Mouse (Mus musculus) myocyte (in vitro differentiated cells): ENCODE data around the gene Myo6. TPM values are rescaled to one million over a fixed set of nuclear protein-coding genes. Genes with fewer than 3 reads are reported as not detected.

ENCODE experiments used
- H3K27me3 ChIP-seq: one replicate; pipeline ENCODE4 v1.6.1; 2011; ENCODE audit not compliant: control insufficient read depth, insufficient read depth, insufficient read length
- H3K36me3 ChIP-seq: one replicate; pipeline ENCODE4 v1.6.1; 2011; ENCODE audit not compliant: control insufficient read depth, insufficient read depth
- H3K4me2 ChIP-seq: one replicate; pipeline ENCODE4 v1.6.1; 2011; ENCODE audit warnings: low read depth, control low read depth
- H3K4me3 ChIP-seq: one replicate; pipeline ENCODE4 v1.5.1; 2011; ENCODE audit warnings: mild to moderate bottlenecking, control low read depth, moderate library complexity
- H3K79me2 ChIP-seq: one replicate; pipeline ENCODE4 v1.6.1; 2011; ENCODE audit not compliant: control insufficient read depth, insufficient read depth
- H3ac ChIP-seq: one replicate; pipeline ENCODE4 v1.6.1; 2011; ENCODE audit not compliant: control insufficient read depth, insufficient read length
- CEBPB ChIP-seq: IDR thresholded peaks from 2 replicates; pipeline ENCODE4 v1.6.1; 2011; ENCODE audit warnings: mild to moderate bottlenecking, moderate library complexity; ENCODE audit not compliant: poor library complexity, insufficient read depth, severe bottlenecking
- E2F4 ChIP-seq: IDR thresholded peaks from one replicate; pipeline ENCODE4 v1.6.1; 2011; ENCODE audit warnings: mild to moderate bottlenecking, control low read depth, moderate library complexity; ENCODE audit not compliant: insufficient read depth
- MAX ChIP-seq: IDR thresholded peaks from one replicate; pipeline ENCODE4 v1.6.1; 2011; ENCODE audit warnings: low read depth, mild to moderate bottlenecking, control low read depth
- MYOD1 ChIP-seq, 3 experiments: IDR thresholded peaks; one replicate each; pipeline ENCODE4 v1.6.1; 2011; ENCODE audit warnings: control low read depth in 2 of 3, low read depth in 2 of 3, mild to moderate bottlenecking in 2 of 3, moderate library complexity in 1 of 3; ENCODE audit not compliant: insufficient read length in 2 of 3, control insufficient read depth in 1 of 3
- MYOG ChIP-seq, 3 experiments: IDR thresholded peaks; one replicate each; pipeline ENCODE4 v1.6.1; 2011; ENCODE audit warnings: control low read depth in 2 of 3, low read depth in 2 of 3, mild to moderate bottlenecking in 2 of 3; ENCODE audit not compliant: insufficient read length in 2 of 3, control insufficient read depth in 1 of 3, insufficient read depth in 1 of 3
- POLR2A ChIP-seq: IDR thresholded peaks from one replicate; pipeline ENCODE4 v1.6.1; 2011; ENCODE audit warnings: low read depth, mild to moderate bottlenecking, control low read depth, moderate library complexity; ENCODE audit not compliant: insufficient read length
- POLR2AphosphoS2 ChIP-seq: IDR thresholded peaks from one replicate; pipeline ENCODE4 v1.6.1; 2011; ENCODE audit warnings: low read depth, control low read depth; ENCODE audit not compliant: insufficient read length
- REST ChIP-seq: IDR thresholded peaks from one replicate; pipeline ENCODE4 v1.6.1; 2011; ENCODE audit warnings: mild to moderate bottlenecking, control low read depth, moderate library complexity; ENCODE audit not compliant: insufficient read depth, insufficient read length
- SRF ChIP-seq: IDR thresholded peaks from one replicate; pipeline ENCODE4 v1.6.1; 2011; ENCODE audit warnings: low read depth; ENCODE audit not compliant: control insufficient read depth, insufficient read length
- TCF12 ChIP-seq: IDR thresholded peaks from one replicate; pipeline ENCODE4 v1.6.1; 2011; ENCODE audit warnings: mild to moderate bottlenecking, control low read depth; ENCODE audit not compliant: poor library complexity, insufficient read depth, severe bottlenecking
- TCF3 ChIP-seq: IDR thresholded peaks from one replicate; pipeline ENCODE4 v1.6.1; 2011; ENCODE audit warnings: low read depth, control low read depth; ENCODE audit not compliant: insufficient read length
- USF1 ChIP-seq: IDR thresholded peaks from one replicate; pipeline ENCODE4 v1.6.1; 2011; ENCODE audit warnings: low read depth, mild to moderate bottlenecking, control low read depth, moderate library complexity
- polyA plus RNA-seq: library from polyadenylated mRNA; unstranded; fragments of >200 nt; fragmentation: generic; extraction: Trizol; gene quantifications from one replicate; pipeline ENCODE4 v1.2.1, GENCODE M21; 2012; ENCODE audit warnings: missing spikeins

The Myo6 gene
- polyA plus RNA-seq, 1 experiment: 4.1 TPM

GRCm38 (mm10) chr9:80188324-80188893 is 23.6 kb downstream of the Myo6 start:
- H3K4me2 ChIP-seq: no peak overlapping the region
- TF ChIP-seq E2F4 (no peak), REST (no peak), MAX (no peak), POLR2AphosphoS2 (no peak), POLR2A (no peak), TCF3 (no peak), TCF12 (no peak), CEBPB (no peak), MYOD1 (IDR thresholded peaks at IDR 0.05; ENCODE audit: control insufficient read depth in 1 of 3, insufficient read length in 2 of 3, low read depth in 2 of 3) (no peak), SRF (no peak), USF1 (no peak), MYOG (IDR thresholded peaks at IDR 0.05; ENCODE audit: control insufficient read depth in 1 of 3, insufficient read depth in 1 of 3, insufficient read length in 2 of 3, low read depth in 2 of 3) (no peak)

GRCm38 (mm10) chr9:80191240-80191639 is 26.4 kb downstream of the Myo6 start:
- Histone ChIP-seq H3K27me3 (no peaks in the 10 kb centered on the region), H3K79me2 (no peaks in the 10 kb centered on the region), H3K4me2 (no peak overlapping the region), H3K4me3 (no peak overlapping the region), H3ac (no peak overlapping the region), H3K36me3 (no peaks in the 10 kb centered on the region)
- TF ChIP-seq POLR2A (no peak), MYOG (IDR thresholded peaks at IDR 0.05; ENCODE audit: control insufficient read depth in 1 of 3, insufficient read depth in 1 of 3, insufficient read length in 2 of 3, low read depth in 2 of 3) (peak in 1 of 3 experiments; percentile 42), MYOD1 (IDR thresholded peaks at IDR 0.05; ENCODE audit: control insufficient read depth in 1 of 3, insufficient read length in 2 of 3, low read depth in 2 of 3) (no peak)

More at GRCm38 (mm10) chr9:80188324-80188893, 23.6 kb downstream of the Myo6 start:
- no peak overlapping the region for H3K4me3 ChIP-seq
- H3K36me3 ChIP-seq: no peaks in the 10 kb centered on the region
- H3K27me3 ChIP-seq: no peaks in the 10 kb centered on the region
- no peaks in the 10 kb centered on the region for H3K79me2 ChIP-seq
- H3ac ChIP-seq: no peak overlapping the region

GRCm38 (mm10) chr9:80192324-80192723 is 27.5 kb downstream of the Myo6 start:
- H3K27me3 ChIP-seq: no peaks in the 10 kb centered on the region
- H3K79me2 ChIP-seq: no peaks in the 10 kb centered on the region
- no peak overlapping the region for H3K4me2 ChIP-seq
- H3K36me3 ChIP-seq: no peaks in the 10 kb centered on the region
- no peak overlapping the region for H3ac ChIP-seq
- H3K4me3 ChIP-seq: no peak overlapping the region
- no peak for TF ChIP-seq POLR2AphosphoS2
- TF ChIP-seq MAX: no peak
- no peak for TF ChIP-seq POLR2A
- no peak for TF ChIP-seq TCF3
- TF ChIP-seq CEBPB: no peak
- no peak for TF ChIP-seq REST
- no peak for TF ChIP-seq SRF
- no peak for TF ChIP-seq MYOD1 (IDR thresholded peaks at IDR 0.05; ENCODE audit: control insufficient read depth in 1 of 3, insufficient read length in 2 of 3, low read depth in 2 of 3)
- no peak for TF ChIP-seq TCF12
- no peak for TF ChIP-seq USF1

- H3K4me3 ChIP-seq: no peak overlapping the region
- H3K36me3 ChIP-seq: no peaks in the 10 kb centered on the region
- no peaks in the 10 kb centered on the region for H3K27me3 ChIP-seq
- no peak overlapping the region for H3ac ChIP-seq
- H3K4me2 ChIP-seq: no peak overlapping the region
- H3K79me2 ChIP-seq: no peaks in the 10 kb centered on the region
- no peak for TF ChIP-seq CEBPB
- TF ChIP-seq USF1: no peak
- no peak for TF ChIP-seq E2F4
- no peak for TF ChIP-seq TCF3
- TF ChIP-seq POLR2A: no peak
- TF ChIP-seq REST: no peak
- no peak for TF ChIP-seq TCF12
- TF ChIP-seq POLR2AphosphoS2: no peak
- TF ChIP-seq SRF: no peak
- TF ChIP-seq MAX: no peak
- TF ChIP-seq MYOG (IDR thresholded peaks at IDR 0.05; ENCODE audit: control insufficient read depth in 1 of 3, insufficient read depth in 1 of 3, insufficient read length in 2 of 3, low read depth in 2 of 3): no peak
- no peak for TF ChIP-seq MYOD1 (IDR thresholded peaks at IDR 0.05; ENCODE audit: control insufficient read depth in 1 of 3, insufficient read length in 2 of 3, low read depth in 2 of 3)
Observed at GRCm38 (mm10) chr9:80194446-80194845, 29.6 kb downstream of the Myo6 start.

- no peaks in the 10 kb centered on the region for H3K36me3 ChIP-seq
- H3K4me2 ChIP-seq: no peak overlapping the region
- no peak overlapping the region for H3ac ChIP-seq
- no peak overlapping the region for H3K4me3 ChIP-seq
- H3K27me3 ChIP-seq: no peaks in the 10 kb centered on the region
- no peaks in the 10 kb centered on the region for H3K79me2 ChIP-seq
- TF ChIP-seq POLR2A: no peak
- TF ChIP-seq MAX: no peak
- no peak for TF ChIP-seq USF1
- TF ChIP-seq TCF12: no peak
- no peak for TF ChIP-seq REST
- TF ChIP-seq POLR2AphosphoS2: no peak
- no peak for TF ChIP-seq CEBPB
- no peak for TF ChIP-seq MYOD1 (IDR thresholded peaks at IDR 0.05; ENCODE audit: control insufficient read depth in 1 of 3, insufficient read length in 2 of 3, low read depth in 2 of 3)
- TF ChIP-seq MYOG (IDR thresholded peaks at IDR 0.05; ENCODE audit: control insufficient read depth in 1 of 3, insufficient read depth in 1 of 3, insufficient read length in 2 of 3, low read depth in 2 of 3): no peak
- no peak for TF ChIP-seq TCF3
- no peak for TF ChIP-seq E2F4
- no peak for TF ChIP-seq SRF
Observed at GRCm38 (mm10) chr9:80196161-80196560, 31.3 kb downstream of the Myo6 start.
